Mouse (Mus musculus) bone marrow, adult 2 months (tissue): ENCODE data around the gene Fam76a. TPM values are rescaled to one million over a fixed set of nuclear protein-coding genes. Genes with fewer than 3 reads are reported as not detected.
"Not testable (repeated sequence)": the region's sequence is repeated elsewhere in the genome, so short reads cannot be mapped to it uniquely, and the experiment has no call there.

ENCODE experiments used
- H3K27ac ChIP-seq: fragments of 200-500 bp; 2 replicates; pipeline ENCODE4 v1.5.1; 2012; ENCODE audit warnings: low read depth, mild to moderate bottlenecking, control low read depth, inconsistent platforms, low read length; ENCODE audit not compliant: control insufficient read depth, poor library complexity, insufficient read depth
- H3K4me1 ChIP-seq: fragments of 200-500 bp; 2 replicates; pipeline ENCODE4 v1.6.1; 2011; ENCODE audit warnings: low read length; ENCODE audit not compliant: control insufficient read depth, insufficient read depth
- H3K4me3 ChIP-seq: fragments of 200-500 bp; replicated peaks from 2 replicates; pipeline ENCODE3; 2011; ENCODE audit warnings: mild to moderate bottlenecking, low read depth, low read length, control low read depth; ENCODE audit not compliant: control insufficient read depth
- CTCF ChIP-seq: fragments of 200-500 bp; IDR thresholded peaks from 2 replicates; pipeline ENCODE4 v1.5.1; 2011; ENCODE audit warnings: low read length, control low read depth; ENCODE audit not compliant: control insufficient read depth, insufficient read depth
- POLR2A ChIP-seq: fragments of 200-500 bp; IDR thresholded peaks from 2 replicates; pipeline ENCODE4 v1.6.1; 2011; ENCODE audit warnings: low read depth, mild to moderate bottlenecking, control low read depth, low read length, borderline replicate concordance; ENCODE audit not compliant: control insufficient read depth
- WGBS: fragments of 180-500 bp; shearing (Covaris S2); methylation state at CpG from one replicate; pipeline ENCODE4 v1.1.7; 2018; 5-methylcytosine and 5-hydroxymethylcytosine counted together
- polyA plus RNA-seq: library from polyadenylated mRNA; stranded (reverse); fragments of >200 nt; gene quantifications from 2 replicates; pipeline ENCODE4 v1.2.4, GENCODE M21; 2011; ENCODE audit warnings: low replicate concordance; ENCODE audit not compliant: missing spikeins, insufficient read depth, insufficient read length

The Fam76a gene
- polyA plus RNA-seq, 1 experiment, result 19.1 TPM

DNA sequence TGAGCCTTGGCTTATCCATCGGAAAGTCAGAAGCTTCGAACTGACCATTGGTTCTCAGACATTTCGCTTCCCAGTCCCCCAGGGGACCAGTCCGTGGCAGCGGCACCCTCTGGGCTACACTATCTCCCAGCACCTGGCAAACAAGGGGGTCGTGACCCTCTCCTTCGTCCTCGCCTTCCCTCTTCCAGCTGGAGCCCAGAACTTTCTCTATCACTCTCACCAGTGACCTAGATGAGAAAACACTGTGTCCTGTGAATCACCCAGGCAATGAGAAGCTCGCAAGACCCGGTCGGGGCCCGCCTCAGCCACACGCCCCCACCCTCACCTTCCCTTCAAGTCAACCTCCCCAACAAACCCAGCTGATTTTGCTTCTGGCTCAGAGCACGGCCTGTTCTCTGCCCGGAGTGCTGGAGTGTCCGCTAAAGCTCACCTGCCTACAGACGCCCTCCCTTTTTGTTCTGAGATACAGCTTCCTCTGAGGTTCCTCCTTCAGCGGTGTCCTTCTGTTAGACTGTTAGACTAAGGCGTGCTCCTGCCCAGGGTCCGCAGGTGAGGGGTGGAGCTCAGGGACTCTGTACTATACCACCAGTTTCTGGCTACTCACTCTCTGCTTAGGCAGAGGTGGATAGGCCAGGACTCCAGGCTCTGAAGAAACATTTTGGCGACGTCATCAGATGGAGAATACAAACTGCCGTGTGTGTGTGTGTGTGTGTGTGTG is 18.8 kb upstream of the Fam76a start:
- Histone ChIP-seq H3K27ac (no peak overlapping the region), H3K4me1 (peaks cover 3% of the 10 kb centered on the region; the same call in 1 of the 2 replicates), H3K4me3 (no peak overlapping the region)
- TF ChIP-seq CTCF, result no peak
- TF ChIP-seq POLR2A, result no peak
- WGBS, result 66% methylated on average over 23 of the region's 23 CpGs

DNA sequence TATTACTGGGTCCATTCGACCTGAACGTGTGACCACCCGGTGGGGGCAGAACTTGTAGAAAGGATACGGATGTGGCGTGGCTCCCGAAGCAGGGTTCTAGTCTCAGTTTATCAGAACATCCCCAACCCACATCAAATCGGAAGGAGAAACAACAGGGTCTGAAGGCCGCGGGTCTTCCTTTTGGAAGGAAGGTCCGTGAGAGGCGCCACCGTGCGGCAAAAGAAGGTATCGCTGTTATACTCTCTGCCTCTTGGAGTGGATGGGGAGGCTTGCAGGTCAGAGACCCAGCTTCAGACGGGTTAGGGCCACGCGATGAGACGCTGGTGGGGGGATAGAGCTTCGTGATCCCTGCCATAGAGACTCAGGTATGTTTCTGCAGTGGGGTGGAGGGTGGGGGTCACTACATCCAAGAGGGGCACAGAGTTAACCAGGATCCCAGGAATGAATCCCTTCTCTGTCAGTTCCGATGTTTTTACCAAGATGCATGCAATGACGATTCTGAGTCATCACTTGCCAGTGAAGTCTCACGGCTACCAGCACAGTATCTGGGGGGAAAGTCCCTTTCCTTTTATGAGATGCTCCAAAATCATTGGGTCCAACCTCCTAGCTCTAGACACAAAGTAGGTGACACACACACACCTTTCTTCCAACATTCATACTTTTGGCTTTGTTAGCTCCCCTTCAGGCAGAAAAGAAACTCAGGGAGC is 17.2 kb upstream of the Fam76a start:
- TF ChIP-seq CTCF (peak; percentile 78), POLR2A (no peak)
- Histone ChIP-seq H3K27ac (no peak overlapping the region), H3K4me3 (no peak overlapping the region), H3K4me1 (no peaks in the 10 kb centered on the region; the same call in 1 of the 2 replicates)
- 23% methylated on average over 22 of the region's 22 CpGs for WGBS

DNA sequence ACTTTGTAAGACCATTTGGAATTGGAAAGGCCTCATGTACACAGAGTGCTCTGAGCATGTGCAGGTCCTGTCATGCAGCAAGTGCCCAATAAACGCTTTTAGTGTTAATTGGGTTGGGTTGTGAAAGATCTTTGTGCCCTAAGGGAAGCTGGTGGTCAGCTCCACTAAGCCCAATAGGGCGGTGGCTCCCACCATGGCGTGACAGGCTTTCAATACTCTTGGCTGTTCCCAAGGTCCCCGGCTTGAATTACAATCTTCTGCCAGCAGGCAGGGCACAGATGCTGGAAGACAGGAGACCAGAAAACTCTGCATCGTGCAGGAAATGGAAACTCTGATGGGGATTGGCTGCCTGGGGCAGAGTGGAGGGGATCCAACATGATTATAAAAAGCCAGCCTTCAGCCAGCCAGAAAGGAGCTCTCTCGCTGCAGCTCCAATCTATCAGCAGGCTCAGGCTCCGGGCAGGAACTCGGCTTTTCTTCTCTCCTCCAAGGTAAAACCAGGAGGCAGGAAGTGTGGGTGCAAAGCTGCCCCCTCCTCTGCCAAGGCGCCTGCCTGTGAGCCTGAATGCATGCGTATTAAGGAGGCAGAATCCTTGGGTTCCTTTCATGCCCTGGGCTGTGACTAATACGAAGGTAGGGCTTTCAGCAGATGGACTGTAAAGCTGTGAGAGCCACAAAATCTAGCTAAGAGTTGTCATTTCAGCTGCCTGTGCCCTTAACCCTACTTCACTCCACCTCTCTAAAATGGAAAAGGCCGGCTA is 16.0 kb upstream of the Fam76a start:
- no peaks in the 10 kb centered on the region; the same call in 1 of the 2 replicates for H3K4me1 ChIP-seq
- no peak overlapping the region for H3K4me3 ChIP-seq
- no peak overlapping the region for H3K27ac ChIP-seq
- 64% methylated on average over 12 of the region's 12 CpGs for WGBS
- TF ChIP-seq POLR2A (no peak), CTCF (no peak)

DNA sequence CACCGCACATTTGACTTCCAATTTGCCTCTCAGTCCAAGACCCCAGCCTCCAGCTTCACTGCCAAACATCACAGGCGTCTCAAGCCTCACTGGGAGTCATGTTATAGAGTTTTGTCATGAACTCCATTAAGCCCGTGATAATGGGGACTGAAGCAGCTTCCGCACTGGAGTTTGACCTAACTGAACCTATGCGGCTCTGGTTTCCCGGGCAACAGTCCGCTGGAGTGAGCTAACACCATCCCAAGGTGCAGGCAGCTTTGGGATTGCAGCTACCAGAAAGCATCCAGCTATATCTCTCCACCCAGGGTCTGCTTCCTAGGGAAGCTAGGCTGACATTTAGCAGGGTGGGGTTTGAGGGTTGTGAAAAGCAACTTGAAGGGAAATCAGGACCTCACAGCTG is 12.3 kb upstream of the Fam76a start:
- TF ChIP-seq CTCF (no peak), POLR2A (no peak)
- no peaks in the 10 kb centered on the region for H3K4me1 ChIP-seq
- H3K27ac ChIP-seq, result no peak overlapping the region
- no peak overlapping the region for H3K4me3 ChIP-seq
- WGBS, result 69% methylated on average over 7 of the region's 7 CpGs

DNA sequence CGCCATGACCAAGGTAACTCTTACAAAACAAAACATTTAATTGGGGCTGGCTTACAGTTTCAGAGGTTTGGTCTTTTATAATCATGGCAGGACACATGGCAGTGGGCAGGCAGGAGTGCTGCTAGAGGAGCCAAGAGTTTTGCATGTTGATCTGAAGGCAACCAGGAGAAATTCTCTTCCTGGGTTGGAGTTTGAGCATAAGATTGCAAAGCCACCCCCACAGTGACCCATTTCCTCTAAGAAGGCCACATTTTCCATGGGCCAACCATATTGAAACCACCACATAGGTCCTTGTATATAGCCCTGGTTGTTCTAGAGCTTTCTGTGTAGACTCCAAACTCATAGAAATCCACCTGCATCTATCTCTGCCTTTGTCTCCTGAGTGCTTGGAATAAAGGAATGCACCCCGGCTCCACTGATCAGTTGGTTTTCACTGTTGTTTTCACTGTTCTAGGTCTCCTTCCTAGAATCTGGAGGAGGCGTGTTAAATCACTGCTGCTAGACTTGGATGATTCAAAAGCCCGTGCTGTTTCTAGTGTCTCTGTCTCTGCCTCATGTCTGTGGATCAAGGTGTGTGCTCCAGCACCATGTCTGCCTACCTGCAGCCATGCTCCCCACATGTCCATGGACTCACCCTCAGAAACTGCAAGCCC is 10.5 kb upstream of the Fam76a start:
- Histone ChIP-seq H3K4me3 (no peak overlapping the region), H3K27ac (no peak overlapping the region), H3K4me1 (no peaks in the 10 kb centered on the region)
- TF ChIP-seq CTCF (no peak), POLR2A (no peak)
- 73% methylated on average over 4 of the region's 4 CpGs for WGBS

DNA sequence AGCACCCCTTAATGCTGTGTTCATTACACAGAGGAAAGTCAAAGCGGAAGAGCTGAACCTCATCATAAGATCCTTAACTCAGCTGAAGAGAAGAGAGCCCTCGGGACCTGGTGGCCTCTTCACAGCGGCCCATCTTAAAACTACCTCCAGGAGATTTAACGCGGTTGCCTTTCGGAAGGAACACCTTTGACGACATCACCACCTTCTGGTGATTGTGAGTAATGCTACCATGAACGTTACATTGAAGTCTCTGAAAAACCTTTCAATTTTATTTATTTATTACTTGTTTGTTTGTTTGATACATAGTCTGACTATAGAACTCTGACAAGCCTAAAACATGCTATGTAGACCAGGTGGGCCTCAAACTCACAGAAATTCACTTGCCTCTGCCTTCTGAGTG is 8.4 kb upstream of the Fam76a start:
- H3K27ac ChIP-seq, result no peak overlapping the region
- H3K4me3 ChIP-seq, result no peak overlapping the region
- H3K4me1 ChIP-seq, result no peaks in the 10 kb centered on the region
- 11% methylated on average over 8 of the region's 8 CpGs for WGBS
- TF ChIP-seq POLR2A (no peak), CTCF (peak; percentile 29; the same call in 1 of the 2 replicates)

DNA sequence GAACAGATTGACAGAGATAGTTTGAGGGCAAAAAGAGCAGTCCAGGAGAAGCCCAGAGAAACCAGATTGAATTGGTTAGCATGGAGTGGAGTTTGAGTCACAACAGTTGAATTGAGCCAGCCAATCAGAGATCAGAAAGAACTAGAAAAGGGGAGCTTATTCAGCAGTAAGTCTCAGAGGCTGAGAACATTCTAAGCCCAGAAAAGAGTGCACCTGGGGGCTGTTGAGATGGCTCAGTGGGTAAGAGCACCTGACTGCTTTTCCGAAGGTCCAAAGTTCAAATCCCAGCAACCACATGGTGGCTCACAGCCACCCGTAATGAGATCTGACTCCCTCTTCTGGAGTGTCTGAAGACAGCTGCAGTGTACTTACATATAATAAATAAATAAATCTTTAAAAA is 4.2 kb upstream of the Fam76a start:
- H3K27ac ChIP-seq, H3K4me1 ChIP-seq, H3K4me3 ChIP-seq: not testable (repeated sequence)
- 60% methylated on average over 2 of the region's 2 CpGs for WGBS

DNA sequence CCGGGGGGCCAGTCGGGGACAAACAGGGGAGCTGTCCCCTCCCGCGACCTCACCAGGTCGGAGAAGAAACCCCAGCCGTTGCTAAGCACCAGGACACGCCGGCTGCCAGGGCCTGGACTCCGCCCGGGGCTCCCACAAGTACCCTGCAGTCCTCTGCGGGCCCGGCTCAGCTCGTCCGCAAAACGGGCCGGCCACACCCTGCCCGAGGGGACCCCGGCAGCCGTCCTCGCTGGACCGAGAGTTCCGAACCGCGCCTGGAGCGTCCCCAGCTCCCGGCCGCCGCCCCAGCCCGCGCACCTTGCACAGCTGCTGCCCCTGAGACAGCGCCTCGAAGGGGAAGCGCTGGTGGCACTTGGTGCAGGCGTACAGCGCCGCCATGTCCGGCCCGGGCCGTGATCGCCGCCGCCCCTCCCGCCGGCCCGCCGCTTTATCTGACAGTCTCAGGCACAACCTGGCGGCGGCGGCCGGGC is 262 bp downstream of the Fam76a start:
- peak overlapping the region; percentile 99 for H3K27ac ChIP-seq
- 1% methylated on average over 50 of the region's 50 CpGs for WGBS

More for the DNA sequence above, 262 bp downstream of the Fam76a start:
- Histone ChIP-seq H3K4me3 (peak overlapping the region; percentile 51), H3K4me1 (peaks cover 2% of the 10 kb centered on the region; the same call in 1 of the 2 replicates)
- TF ChIP-seq CTCF (0 out of 2 replicates have a peak, but pooled peaks have one; percentile 7), POLR2A (peak; percentile 50; the same call in 1 of the 2 replicates)
